Mouse (Mus musculus): Measurements from ENCODE around the gene Coq10a.

GRCm38 (mm10) chr10:128380565-128380964 is 11.8 kb upstream of the Coq10a start:
- TF ChIP-seq EP300 (IDR thresholded peaks at IDR 0.05; ENCODE audit: low read depth) (no peak), CTCF (IDR thresholded peaks at IDR 0.05; ENCODE audit: low read depth) (no peak)
